Mouse (Mus musculus) midbrain, embryonic 10.5 days (tissue): ENCODE results near the gene Etfdh. TPM values are rescaled to one million over a fixed set of nuclear protein-coding genes. Genes with fewer than 3 reads are reported as not detected.
A peak's percentile ranks its signal among the peaks of the same experiment; 100 is the strongest.

Experiments
- DNase-seq: peaks from one replicate; pipeline ENCODE4 v3.0.0-alpha.2; 2017; ENCODE audit warnings: low spot score
- H3K27ac ChIP-seq: fragments of 300-500 bp; sonication (generic); replicated peaks from 2 replicates; pipeline ENCODE4 v1.5.1; 2016; ENCODE audit warnings: mild to moderate bottlenecking
- H3K27me3 ChIP-seq: fragments of 300-500 bp; sonication (generic); 2 replicates; pipeline ENCODE4 v1.6.1; 2016; ENCODE audit warnings: low read depth, mild to moderate bottlenecking; ENCODE audit not compliant: poor library complexity, severe bottlenecking
- H3K36me3 ChIP-seq: fragments of 300-500 bp; sonication (generic); 2 replicates; pipeline ENCODE4 v1.6.1; 2016; ENCODE audit warnings: mild to moderate bottlenecking, moderate library complexity
- H3K4me1 ChIP-seq: fragments of 300-500 bp; sonication (generic); 2 replicates; pipeline ENCODE4 v1.6.1; 2016
- H3K4me3 ChIP-seq: fragments of 300-500 bp; sonication (generic); 2 replicates; pipeline ENCODE4 v1.5.1; 2016; ENCODE audit warnings: mild to moderate bottlenecking, moderate library complexity
- H3K9me3 ChIP-seq: fragments of 300-500 bp; sonication (generic); replicated peaks from 2 replicates; pipeline ENCODE4 v1.6.1; 2016; ENCODE audit warnings: mild to moderate bottlenecking
- WGBS: fragments of 180-500 bp; shearing (Covaris S2); methylation state at CpG from one replicate; pipeline ENCODE4 v1.1.7; 2016; 5-methylcytosine and 5-hydroxymethylcytosine counted together
- polyA plus RNA-seq: library from polyadenylated mRNA; unstranded; fragments of >200 nt; fragmentation: Nextera tagmentation; extraction: Ambion mirVana; gene quantifications from 2 replicates; pipeline ENCODE4 v1.2.1, GENCODE M21; 2016

Etfdh gene
- polyA plus RNA-seq, 1 experiment from 2014 or later, result 47.1 TPM

DNA sequence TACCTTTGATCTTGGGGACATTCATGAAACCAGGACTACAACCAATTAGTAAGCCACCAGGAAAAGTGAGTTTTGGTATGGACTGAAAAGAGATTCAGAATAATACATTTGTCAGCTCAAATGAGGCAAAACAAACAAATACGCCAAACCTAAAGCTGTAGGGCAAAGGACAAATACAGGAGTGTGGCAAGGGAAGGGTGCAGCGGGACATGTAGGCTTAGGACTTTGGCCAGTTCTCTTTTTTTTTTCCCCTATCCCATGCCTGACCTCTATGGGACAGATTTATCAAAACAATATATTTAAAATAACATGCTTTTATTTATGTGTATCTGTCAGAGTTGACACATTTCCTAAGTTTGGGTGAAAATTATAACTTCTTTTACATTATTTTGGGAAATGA, 19.4 kb downstream of the Etfdh start:
- H3K27me3 ChIP-seq, result no peaks in the 10 kb centered on the region
- H3K4me3 ChIP-seq, result no peak overlapping the region
- no peaks in the 10 kb centered on the region for H3K4me1 ChIP-seq
- no peak for DNase-seq
- 90% methylated on average over 2 of the region's 2 CpGs for WGBS
- H3K36me3 ChIP-seq, result peaks cover 75% of the 10 kb centered on the region
- H3K27ac ChIP-seq, result no peak overlapping the region
- no peaks in the 10 kb centered on the region; the same call in 1 of the 2 replicates for H3K9me3 ChIP-seq

DNA sequence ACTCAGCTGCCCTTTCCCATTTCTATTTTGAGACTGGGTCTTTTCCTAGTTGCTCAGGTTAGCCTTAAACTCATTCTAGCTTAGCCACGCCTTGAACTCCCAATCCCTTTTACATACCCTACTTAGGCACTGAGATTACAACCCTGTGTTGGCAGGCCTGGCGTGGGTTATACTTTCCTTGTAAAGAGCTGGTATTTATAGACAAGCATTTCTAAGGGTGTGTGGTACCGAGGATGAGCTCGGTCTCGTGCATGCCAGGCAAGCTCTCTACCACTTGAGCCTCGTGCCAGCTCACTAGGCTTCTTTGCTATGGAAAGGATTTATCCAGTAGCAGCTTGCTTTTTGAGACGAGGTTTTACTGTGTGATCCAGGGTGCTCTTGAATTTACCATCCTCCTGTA, 33.8 kb downstream of the Etfdh start:
- no peak for DNase-seq
- H3K4me1 ChIP-seq, result peaks cover 19% of the 10 kb centered on the region
- H3K27me3 ChIP-seq, result no peaks in the 10 kb centered on the region
- 94% methylated on average over 7 of the region's 7 CpGs for WGBS
- no peaks in the 10 kb centered on the region for H3K9me3 ChIP-seq
- H3K4me3 ChIP-seq, result no peak overlapping the region
- H3K27ac ChIP-seq, result no peak overlapping the region
- H3K36me3 ChIP-seq, result peaks cover 77% of the 10 kb centered on the region

DNA sequence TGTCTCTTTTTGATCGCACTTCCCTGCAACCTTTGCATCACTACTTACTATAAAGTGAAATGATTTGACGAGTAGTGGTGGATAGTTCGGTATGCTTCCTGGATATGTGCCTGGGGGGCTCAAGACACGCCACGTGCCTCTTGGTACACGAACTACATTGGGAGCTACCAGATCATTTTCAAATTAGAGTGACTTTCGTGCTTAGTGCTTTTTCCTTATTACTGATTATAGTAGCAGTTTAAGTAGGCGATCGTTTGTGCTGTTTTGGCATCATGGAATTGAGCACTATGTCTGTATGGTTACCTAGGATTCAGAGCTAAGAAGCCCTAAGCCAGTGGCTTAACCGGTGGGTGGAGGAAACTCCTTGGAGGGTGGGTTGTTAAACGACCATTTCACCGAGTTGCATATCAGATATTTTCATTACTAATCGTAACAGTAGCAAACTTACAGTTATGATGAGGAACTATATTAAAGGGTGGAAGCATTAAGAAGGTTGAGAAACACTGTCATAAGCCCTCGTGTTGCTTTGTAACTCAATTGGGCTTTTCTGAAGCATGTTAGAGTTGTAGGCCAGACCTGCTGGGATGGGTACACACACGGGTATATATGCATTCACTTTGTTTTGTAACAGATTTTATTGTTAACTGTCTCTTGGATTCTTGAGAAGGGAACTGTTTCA, 37.4 kb downstream of the Etfdh start:
- Histone ChIP-seq H3K4me3 (peak overlapping the region; percentile 94), H3K9me3 (no peaks in the 10 kb centered on the region), H3K27me3 (no peaks in the 10 kb centered on the region), H3K36me3 (peaks cover 42% of the 10 kb centered on the region), H3K27ac (peak overlapping the region; percentile 95), H3K4me1 (peaks cover 22% of the 10 kb centered on the region)
- 9% methylated on average over 15 of the region's 15 CpGs for WGBS
- DNase-seq, result no peak

DNA sequence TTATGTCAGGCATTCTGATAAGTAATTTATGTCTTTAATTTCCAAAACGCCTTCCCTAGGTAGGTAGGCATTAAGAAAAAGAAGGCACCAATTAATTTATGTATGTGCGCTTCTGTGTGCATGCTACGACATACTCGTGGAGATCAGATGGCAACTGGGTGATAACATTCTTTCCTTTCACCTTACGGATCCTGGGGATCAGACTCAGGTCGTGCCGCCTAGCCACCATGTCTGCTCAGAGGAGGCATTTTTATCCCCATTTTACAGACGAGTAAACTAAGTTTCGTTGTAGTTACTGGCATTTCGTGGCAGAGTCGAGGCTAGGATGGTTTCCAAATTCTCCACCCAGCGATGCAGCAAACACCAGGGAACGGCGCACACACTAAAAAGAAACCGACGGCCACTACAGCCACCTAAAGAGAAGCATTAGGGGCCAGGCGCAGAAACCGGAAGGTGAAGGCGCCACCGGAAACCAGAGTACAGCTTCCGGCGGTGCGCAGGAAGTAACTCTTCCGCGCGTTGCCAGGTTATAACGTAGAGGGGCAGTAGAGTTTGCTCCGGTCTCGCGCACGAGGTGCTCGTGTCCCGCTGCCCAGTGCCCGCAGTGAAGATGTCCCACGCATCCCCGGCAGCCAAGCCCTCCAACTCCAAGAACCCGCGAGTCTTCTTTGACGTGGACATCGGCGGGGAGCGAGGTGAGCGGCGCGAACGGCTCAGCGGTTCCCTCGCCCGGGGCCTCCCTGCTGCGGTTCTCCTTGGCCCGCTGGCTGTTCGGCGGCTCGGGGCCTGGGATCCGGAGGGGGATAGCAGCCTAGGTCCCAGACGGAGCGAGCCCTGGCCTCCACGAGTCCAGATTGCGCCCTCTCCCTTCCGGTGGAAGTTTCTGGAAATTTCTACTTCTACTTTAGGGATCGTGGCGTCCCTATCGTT, 38.2 kb downstream of the Etfdh start, which contains the start of gene Ppid:
Gene Ppid, plus strand, starts transcription at position 480 of the 930 bp plus-strand sequence.
- H3K27ac ChIP-seq, result peak within 1 kb of the TSS; percentile 95
- H3K27me3 ChIP-seq, result no peaks in the 10 kb centered on the region
- H3K9me3 ChIP-seq, result no peaks in the 10 kb centered on the region
- peak; percentile 85 for DNase-seq
- H3K36me3 ChIP-seq, result peaks cover 34% of the 10 kb centered on the region
- WGBS, result 3% methylated on average over 63 of the region's 63 CpGs
- peak within 1 kb of the TSS; percentile 94 for H3K4me3 ChIP-seq
- H3K4me1 ChIP-seq, result peaks cover 24% of the 10 kb centered on the region

DNA sequence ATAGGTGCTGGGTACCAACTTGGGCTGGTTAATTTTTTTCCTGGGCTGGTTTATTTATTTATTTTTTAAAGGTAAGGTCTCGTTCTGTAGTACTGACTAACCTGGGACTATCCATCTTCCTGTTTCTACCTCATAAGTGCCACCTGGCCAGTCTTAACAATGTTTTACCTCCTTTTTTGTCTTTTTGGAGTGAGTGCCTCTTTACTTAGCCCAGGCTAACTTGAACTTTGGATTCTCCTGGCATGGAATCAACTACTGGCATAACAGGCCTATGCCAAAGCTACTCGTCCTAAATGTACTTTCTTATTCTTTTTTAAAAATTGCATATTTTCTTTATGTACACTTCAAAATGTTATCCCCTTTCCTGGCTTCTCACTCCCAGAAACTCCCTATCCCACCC, 39.6 kb downstream of the Etfdh start:
- no peak for DNase-seq
- Histone ChIP-seq H3K27me3 (no peaks in the 10 kb centered on the region), H3K4me3 (no peak overlapping the region), H3K4me1 (peaks cover 24% of the 10 kb centered on the region), H3K27ac (no peak overlapping the region), H3K36me3 (peaks cover 19% of the 10 kb centered on the region), H3K9me3 (no peaks in the 10 kb centered on the region)
- WGBS, result 83% methylated on average over 2 of the region's 2 CpGs

DNA sequence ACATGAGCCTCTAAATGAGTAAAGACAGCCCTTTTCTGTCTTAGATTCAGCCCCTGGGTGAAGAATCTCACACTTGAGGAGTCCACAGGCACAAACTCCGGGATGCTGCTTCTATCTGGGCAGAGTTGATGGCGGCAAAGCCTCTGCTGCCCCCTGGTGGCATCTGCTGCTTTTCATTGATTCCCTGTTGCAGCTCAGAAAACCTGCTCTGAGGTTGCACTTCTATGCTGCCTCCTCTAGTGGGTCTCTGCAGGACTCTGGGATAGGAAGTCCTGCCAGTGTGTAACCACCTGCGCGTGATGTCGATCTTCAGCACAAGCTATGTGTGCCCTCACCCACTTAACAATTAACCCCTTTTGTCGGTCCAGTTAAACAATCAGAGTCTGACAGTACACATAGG, 42.5 kb downstream of the Etfdh start:
- WGBS, result 5% methylated on average over 6 of the region's 6 CpGs
- no peak overlapping the region for H3K4me3 ChIP-seq
- H3K4me1 ChIP-seq, result peaks cover 12% of the 10 kb centered on the region; the same call in 1 of the 2 replicates

DNA sequence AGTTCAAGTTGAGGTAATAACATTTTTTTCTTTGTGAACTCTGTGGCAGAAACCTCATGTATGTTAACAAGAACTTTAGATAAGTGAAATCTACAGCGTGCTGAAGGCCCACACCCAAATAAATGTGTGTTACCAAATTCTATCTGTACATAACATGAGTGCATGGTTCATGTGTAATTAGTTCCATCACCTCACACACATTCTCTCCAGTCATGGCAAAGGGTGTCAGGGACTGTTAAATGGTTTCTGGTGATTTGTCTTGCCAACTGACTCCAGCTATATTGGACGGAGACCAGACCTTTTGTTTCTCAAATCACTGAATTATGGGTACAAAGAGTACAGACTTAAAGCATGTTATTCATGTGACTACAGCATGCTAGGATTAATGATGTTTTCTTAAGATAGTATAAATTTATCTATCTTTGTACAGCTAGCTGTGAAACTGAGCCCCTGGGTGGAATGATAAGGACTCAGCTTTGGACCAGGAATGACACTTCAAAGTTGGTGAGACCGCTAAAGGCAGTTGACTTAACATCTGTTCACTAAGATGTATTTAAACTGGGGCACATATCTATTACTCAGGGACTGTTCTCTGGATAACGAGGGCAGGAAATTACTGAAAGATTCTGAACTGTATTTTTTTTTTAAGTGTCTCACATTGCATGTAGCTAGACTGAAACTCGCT, 49.3 kb downstream of the Etfdh start:
- 87% methylated on average over 5 of the region's 5 CpGs for WGBS
- no peak for DNase-seq
- H3K27ac ChIP-seq, result no peak overlapping the region
- H3K36me3 ChIP-seq, result no peaks in the 10 kb centered on the region
- H3K4me1 ChIP-seq, result peaks cover 19% of the 10 kb centered on the region
- no peak overlapping the region for H3K4me3 ChIP-seq
- H3K27me3 ChIP-seq, result no peaks in the 10 kb centered on the region
- H3K9me3 ChIP-seq, result no peaks in the 10 kb centered on the region

More for the DNA sequence above, 42.5 kb downstream of the Etfdh start:
- Histone ChIP-seq H3K36me3 (no peaks in the 10 kb centered on the region), H3K9me3 (no peaks in the 10 kb centered on the region), H3K27ac (no peak overlapping the region), H3K27me3 (no peaks in the 10 kb centered on the region)
- peak; percentile 92 for DNase-seq

DNA sequence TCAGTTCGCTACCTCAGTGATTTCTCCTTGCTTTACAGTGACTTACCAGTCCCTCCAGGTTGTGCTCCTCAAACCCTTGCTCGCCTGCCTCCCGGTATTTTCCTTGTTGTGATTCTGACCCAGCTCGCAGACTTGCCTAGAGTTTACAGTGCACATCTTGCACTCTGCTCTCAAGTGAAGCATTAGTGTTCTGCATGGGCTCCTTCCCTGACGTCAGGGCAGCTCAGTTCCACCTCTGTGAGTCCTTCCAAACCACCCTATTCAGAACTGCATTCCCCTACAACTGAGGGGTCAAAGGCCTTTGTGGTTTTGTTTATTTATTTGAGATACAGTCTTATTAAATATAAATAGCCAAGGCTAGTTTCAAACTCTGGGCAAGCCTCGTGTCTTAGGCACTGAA, 51.1 kb downstream of the Etfdh start:
- H3K27ac ChIP-seq, result no peak overlapping the region
- no peaks in the 10 kb centered on the region for H3K9me3 ChIP-seq
- no peaks in the 10 kb centered on the region for H3K27me3 ChIP-seq
- H3K4me3 ChIP-seq, result no peak overlapping the region
- no peak for DNase-seq
- no peaks in the 10 kb centered on the region for H3K36me3 ChIP-seq
- WGBS, result 68% methylated on average over 6 of the region's 6 CpGs
- H3K4me1 ChIP-seq, result peaks cover 19% of the 10 kb centered on the region

DNA sequence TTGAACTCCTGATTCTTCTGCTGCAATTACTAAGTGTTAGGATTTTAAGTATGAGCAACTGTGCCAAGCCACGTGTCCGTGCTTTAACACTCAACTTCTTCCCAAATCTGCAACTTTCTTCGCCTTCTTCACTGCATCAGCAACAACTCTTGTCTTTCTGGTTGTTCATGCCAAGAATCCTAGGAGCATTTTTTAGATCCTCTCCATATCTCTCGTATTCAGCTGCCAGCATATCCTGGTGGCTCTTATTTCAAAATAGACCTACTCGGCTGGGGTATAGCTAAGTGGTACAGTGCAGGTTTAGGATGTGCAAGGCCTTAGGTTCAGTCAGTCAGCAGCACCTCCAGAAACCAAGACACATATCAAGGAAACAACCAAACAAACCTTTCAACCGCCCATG, 51.7 kb downstream of the Etfdh start:
- Histone ChIP-seq H3K4me1 (peaks cover 19% of the 10 kb centered on the region), H3K9me3 (no peaks in the 10 kb centered on the region), H3K4me3 (no peak overlapping the region), H3K27ac (no peak overlapping the region), H3K36me3 (no peaks in the 10 kb centered on the region), H3K27me3 (no peaks in the 10 kb centered on the region)
- 93% methylated on average over 6 of the region's 6 CpGs for WGBS
- DNase-seq, result no peak

DNA sequence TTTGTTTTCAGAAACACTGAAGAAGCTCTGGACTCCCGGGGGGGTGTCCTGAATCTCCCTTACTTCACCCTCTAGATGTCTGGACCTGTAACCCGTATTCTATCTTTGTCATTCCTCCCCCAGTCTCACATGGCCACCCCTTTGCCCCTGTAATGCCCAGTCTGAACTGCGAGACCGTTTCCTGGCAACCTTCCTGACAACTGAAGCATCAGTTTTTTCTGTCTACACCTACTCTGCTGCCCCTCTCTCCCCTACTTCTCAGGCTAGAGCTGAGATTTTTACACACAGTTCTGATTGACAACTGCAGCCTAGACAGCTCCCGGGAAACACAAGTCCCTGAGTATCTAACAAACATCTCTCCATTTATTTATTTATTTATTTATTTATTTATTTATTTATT, 52.4 kb downstream of the Etfdh start:
- Histone ChIP-seq H3K4me3 (no peak overlapping the region), H3K27ac (0 out of 2 replicates have a peak overlapping the region, but pooled peaks have one; percentile 46), H3K9me3 (no peaks in the 10 kb centered on the region), H3K27me3 (no peaks in the 10 kb centered on the region), H3K36me3 (no peaks in the 10 kb centered on the region), H3K4me1 (peaks cover 19% of the 10 kb centered on the region)
- WGBS, result 27% methylated on average over 5 of the region's 5 CpGs
- peak; percentile 17 for DNase-seq

DNA sequence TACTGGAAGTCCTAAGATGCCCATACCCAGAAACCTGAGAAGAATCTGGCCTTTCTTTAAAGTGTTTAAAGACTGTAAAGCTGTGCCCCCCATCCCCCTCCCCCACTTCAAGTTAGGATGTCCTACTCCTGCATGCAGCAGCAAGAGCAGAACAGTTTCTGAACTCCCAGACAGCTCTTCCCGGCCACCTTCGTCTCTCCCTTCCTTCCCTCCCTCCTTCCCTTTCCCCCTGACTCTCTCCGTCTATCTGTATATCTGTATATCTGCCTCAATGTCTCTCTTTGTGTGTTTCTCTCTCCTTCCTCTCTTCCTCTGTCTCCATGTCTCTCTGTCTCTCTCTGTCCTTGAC, 52.9 kb downstream of the Etfdh start:
- H3K4me1 ChIP-seq, result peaks cover 19% of the 10 kb centered on the region
- no peak overlapping the region for H3K4me3 ChIP-seq
- 21% methylated on average over 3 of the region's 3 CpGs for WGBS
- no peaks in the 10 kb centered on the region for H3K27me3 ChIP-seq
- H3K36me3 ChIP-seq, result no peaks in the 10 kb centered on the region
- DNase-seq, result no peak
- H3K27ac ChIP-seq, result peak overlapping the region; percentile 46; the same call in 1 of the 2 replicates
- no peaks in the 10 kb centered on the region for H3K9me3 ChIP-seq

DNA sequence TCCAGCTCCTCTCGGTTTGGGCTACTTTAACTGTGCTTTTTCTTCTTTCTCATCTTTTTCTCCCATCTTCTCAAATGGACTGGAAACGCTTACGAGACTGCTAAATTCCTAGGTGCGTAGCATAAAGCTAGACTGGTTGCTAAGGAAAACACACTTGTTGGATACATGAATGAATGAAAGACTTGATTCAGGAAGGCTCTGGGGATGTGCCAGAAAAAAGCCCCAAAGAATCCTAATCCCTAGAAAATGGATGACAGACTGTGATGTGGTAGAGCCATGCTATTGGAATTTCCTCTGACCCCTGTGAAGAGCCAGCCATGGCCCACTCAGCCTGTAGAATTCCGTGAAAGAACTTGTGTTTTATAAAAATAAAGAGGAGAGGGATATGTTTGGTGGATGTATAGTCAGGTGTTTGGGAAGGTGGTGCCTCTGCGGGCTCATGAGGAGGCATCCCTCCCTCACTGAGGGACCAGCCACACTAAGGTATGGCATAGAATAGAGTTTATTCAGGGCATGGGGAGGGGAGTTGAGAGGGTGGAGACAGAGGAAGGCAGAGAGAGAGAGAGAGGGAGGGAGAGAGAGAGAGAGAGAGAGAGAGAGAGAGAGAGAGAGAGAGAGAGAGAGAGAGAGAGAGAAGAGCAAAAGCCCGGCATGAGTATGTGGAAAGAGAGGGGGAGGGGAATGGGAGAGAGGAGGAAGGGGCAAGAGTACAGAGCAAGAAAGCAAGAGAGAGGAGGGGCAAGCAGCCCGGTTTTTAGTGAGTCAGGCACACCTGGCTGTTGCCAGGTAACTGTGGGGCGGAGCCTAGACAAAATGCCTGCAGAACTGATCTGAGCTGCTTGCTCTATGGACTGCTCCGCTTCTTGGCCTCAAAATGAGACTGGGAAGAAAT, 53.5 kb downstream of the Etfdh start:
- no peaks in the 10 kb centered on the region for H3K27me3 ChIP-seq
- H3K4me1 ChIP-seq, result peaks cover 19% of the 10 kb centered on the region
- no peaks in the 10 kb centered on the region for H3K36me3 ChIP-seq
- 27% methylated on average over 10 of the region's 10 CpGs for WGBS
- DNase-seq, result no peak
- H3K27ac ChIP-seq, result no peak overlapping the region
- no peaks in the 10 kb centered on the region for H3K9me3 ChIP-seq
- H3K4me3 ChIP-seq, result no peak overlapping the region
